8 mouse cellular contexts compared by ENCODE assay signal in genomic region chr8:71521634-71522033, GRCm38 (mm10). TPM values are rescaled to one million over a fixed set of nuclear protein-coding genes. Genes with fewer than 3 reads are reported as not detected.
A peak's percentile ranks its signal among the peaks of the same experiment; 100 is the strongest.
DNase-seq lines count a peak whose midpoint lies in the region; ATAC-seq and TF ChIP-seq lines count a peak whose summit lies in the region.

No protein-coding gene starts in this region.

- H3K9me3 ChIP-seq in heart, embryonic 13.5 days = no peaks in the 10 kb centered on the region
- no peaks in the 10 kb centered on the region for H3K9me3 ChIP-seq in kidney, postnatal 0 days (replicated peaks; ENCODE audit: low read length)

- H3ac ChIP-seq in C2C12 (ENCODE audit: control insufficient read depth, insufficient read length, low read depth) = no peak overlapping the region
- no peak overlapping the region for H3ac ChIP-seq in myocyte (ENCODE audit: control insufficient read depth, insufficient read length)

- no peaks in the 10 kb centered on the region for H3K79me3 ChIP-seq in C2C12 (ENCODE audit: low read depth)

- peak; percentile 96 for TF ChIP-seq CTCF in C2C12 (IDR thresholded peaks at IDR 0.05; ENCODE audit: control insufficient read depth, insufficient read depth, insufficient read length)
- peak; percentile 90 for TF ChIP-seq CTCF in brain, embryonic 14.5 days (IDR thresholded peaks at IDR 0.05; ENCODE audit: borderline replicate concordance, extremely low read depth, insufficient read depth, insufficient read length)
- peak; percentile 99 for TF ChIP-seq CTCF in kidney, postnatal 0 days (IDR thresholded peaks at IDR 0.05; ENCODE audit: low read depth)
- peak; percentile 98 for TF ChIP-seq CTCF in liver, adult 2 months (IDR thresholded peaks at IDR 0.05; ENCODE audit: low read depth, low read length)

- H3K36me3 ChIP-seq in C2C12 (ENCODE audit: control insufficient read depth, insufficient read depth) (no peaks in the 10 kb centered on the region), myocyte (ENCODE audit: control insufficient read depth, insufficient read depth) (no peaks in the 10 kb centered on the region)
- H3K36me3 ChIP-seq in heart, embryonic 13.5 days = no peaks in the 10 kb centered on the region
- H3K36me3 ChIP-seq in kidney, postnatal 0 days (ENCODE audit: insufficient read depth, low read length) = no peaks in the 10 kb centered on the region
- H3K36me3 ChIP-seq in liver, adult 2 months (ENCODE audit: control insufficient read depth, insufficient read depth, low read length) = no peaks in the 10 kb centered on the region

- no peak overlapping the region for H3K27ac ChIP-seq in heart, embryonic 13.5 days (replicated peaks)
- H3K27ac ChIP-seq in kidney, postnatal 0 days = no peak overlapping the region
- no peak overlapping the region for H3K27ac ChIP-seq in liver, adult 2 months (replicated peaks; ENCODE audit: insufficient read depth, low read depth, low read length)

- ATAC-seq in erythroid progenitor cell, adult 5-6 weeks (replicated peaks; ENCODE audit: low FRiP score, poor library complexity, severe bottlenecking) = peak; percentile 68
- ATAC-seq in heart, embryonic 13.5 days (ENCODE audit: extremely low read depth, insufficient number of reproducible peaks, low FRiP score, low TSS enrichment) = peak; percentile 62
- ATAC-seq in kidney, postnatal 0 days (replicated peaks; ENCODE audit: low FRiP score, low read depth) = peak; percentile 94

- H3K4me3 ChIP-seq in C2C12 (ENCODE audit: insufficient read depth, poor library complexity, severe bottlenecking) (no peak overlapping the region), myocyte (peak overlapping the region; percentile 4)
- H3K4me3 ChIP-seq in heart, embryonic 13.5 days = 0 out of 2 replicates have a peak overlapping the region, but pooled peaks have one; percentile 3
- H3K4me3 ChIP-seq in kidney, postnatal 0 days (replicated peaks; ENCODE audit: low read depth, low read length) = no peak overlapping the region
- no peak overlapping the region for H3K4me3 ChIP-seq in liver, adult 2 months (ENCODE audit: insufficient read depth, low read depth, low read length)

- H3K4me1 ChIP-seq in heart, embryonic 13.5 days = peaks cover 28% of the 10 kb centered on the region
- H3K4me1 ChIP-seq in kidney, postnatal 0 days (replicated peaks; ENCODE audit: insufficient read depth, low read length) = peaks cover 6% of the 10 kb centered on the region; the same call in 1 of the 2 replicates
- no peaks in the 10 kb centered on the region for H3K4me1 ChIP-seq in liver, adult 2 months (ENCODE audit: control insufficient read depth, insufficient read depth, low read length)

- no peaks in the 10 kb centered on the region for H3K79me2 ChIP-seq in C2C12 (ENCODE audit: control insufficient read depth, insufficient read depth)
- H3K79me2 ChIP-seq in liver, adult 2 months (ENCODE audit: control insufficient read depth, insufficient read depth, low read length) = no peaks in the 10 kb centered on the region
- H3K79me2 ChIP-seq in myocyte (ENCODE audit: control insufficient read depth, insufficient read depth) = no peaks in the 10 kb centered on the region

- WGBS in heart, embryonic 13.5 days = 3% methylated on average over 17 of the region's 17 CpGs
- 6% methylated on average over 17 of the region's 17 CpGs for WGBS in kidney, postnatal 0 days
- 2% methylated on average over 17 of the region's 17 CpGs for WGBS in liver, adult 2 months

- DNase-seq in brain, embryonic 14.5 days (ENCODE audit: low read depth) = peak; percentile 93
- peak; percentile 98 for DNase-seq in kidney, postnatal 0 days (ENCODE audit: low spot score)
- DNase-seq in liver, adult 2 months (ENCODE audit: extremely low read depth, low read depth, low spot score) = peak; percentile 73
- DNase-seq in spleen, postnatal 4 days (ENCODE audit: low spot score in 2 of 2) = peak; percentile 91 to 97

- peak overlapping the region; percentile 42 for H3K4me2 ChIP-seq in heart, embryonic 13.5 days
- peak overlapping the region; percentile 27; the same call in 1 of the 2 replicates for H3K4me2 ChIP-seq in kidney, postnatal 0 days (ENCODE audit: low read length)
- H3K4me2 ChIP-seq in myocyte (ENCODE audit: low read depth) = peak overlapping the region; percentile 76

- H3K27me3 ChIP-seq in C2C12 (ENCODE audit: control insufficient read depth, insufficient read depth, insufficient read length) = peaks cover 5% of the 10 kb centered on the region
- peaks cover 37% of the 10 kb centered on the region for H3K27me3 ChIP-seq in heart, embryonic 13.5 days (replicated peaks)
- no peaks in the 10 kb centered on the region for H3K27me3 ChIP-seq in kidney, postnatal 0 days (ENCODE audit: insufficient read depth, low read length)
- no peaks in the 10 kb centered on the region for H3K27me3 ChIP-seq in liver, adult 2 months (ENCODE audit: control insufficient read depth, insufficient read depth, low read length)
- H3K27me3 ChIP-seq in myocyte (ENCODE audit: control insufficient read depth, insufficient read depth, insufficient read length) = peaks cover 8% of the 10 kb centered on the region

- H3K9ac ChIP-seq in heart, embryonic 13.5 days = peak overlapping the region; percentile 56; the same call in 1 of the 2 replicates
- H3K9ac ChIP-seq in kidney, postnatal 0 days (ENCODE audit: low read depth, low read length) = no peak overlapping the region
- no peak overlapping the region for H3K9ac ChIP-seq in liver, adult 2 months (ENCODE audit: low read depth, low read length)

- no peak for TF ChIP-seq POLR2A in brain, embryonic 14.5 days (IDR thresholded peaks at IDR 0.05; ENCODE audit: borderline replicate concordance, extremely low read depth, insufficient read depth, insufficient read length, poor library complexity, severe bottlenecking)
- no peak for TF ChIP-seq POLR2A in liver, adult 2 months (IDR thresholded peaks at IDR 0.05; ENCODE audit: extremely low read depth, insufficient read depth, low read length)
- TF ChIP-seq POLR2A in myocyte (IDR thresholded peaks at IDR 0.05; ENCODE audit: insufficient read length, low read depth) = no peak

TF ChIP-seq in myocyte, 11 proteins besides CTCF, POLR2A, EP300 and RAD21 (continues in another document):
- TF ChIP-seq TCF3 (IDR thresholded peaks at IDR 0.05; ENCODE audit: insufficient read length, low read depth) = peak; percentile 59

RNA-seq across cellular contexts. Expression of gene Ccdc194, which starts 3.9 kb away (rescaled TPM):
- polyA plus RNA-seq in C2C12 (2012; fragmentation: generic; extraction: Trizol) (0.01 TPM), myocyte (2012; fragmentation: generic; extraction: Trizol) (0.04 TPM)
- 0.11 and 0.56 TPM in 2 replicates for polyA plus RNA-seq in brain, embryonic 14.5 days (2012; rRNA removed)
- total RNA-seq in erythroid progenitor cell, adult 5-6 weeks (2015; ENCODE audit: low replicate concordance) = not detected in 2 replicates
- not detected in 2 replicates for total RNA-seq in erythroid progenitor cell, adult 5-6 weeks (2017; ENCODE audit: low replicate concordance)
- polyA plus RNA-seq in heart, embryonic 13.5 days (2015; fragmentation: Nextera tagmentation; extraction: Ambion mirVana) = 0.48 and 0.65 TPM in 2 replicates
- polyA plus RNA-seq in kidney, postnatal 0 days (2015; fragmentation: Nextera tagmentation; extraction: Ambion mirVana) = 0.19 and 0.20 TPM in 2 replicates
- total RNA-seq in liver, adult 2 months (2014; rRNA removed) = not detected in 2 replicates
- 0.05 TPM in 1 of 2 replicates, not detected in the other for polyA plus RNA-seq in liver, adult 2 months (2012; rRNA removed)

RNA-seq across cellular contexts. Expression of gene Plvap, which starts 10.1 kb away (rescaled TPM):
- polyA plus RNA-seq in C2C12 (2012; fragmentation: generic; extraction: Trizol) (0.07 TPM), myocyte (2012; fragmentation: generic; extraction: Trizol) (0.18 TPM)
- 10.1 and 13.0 TPM in 2 replicates for polyA plus RNA-seq in brain, embryonic 14.5 days (2012; rRNA removed)
- not detected in 2 replicates for total RNA-seq in erythroid progenitor cell, adult 5-6 weeks (2015; ENCODE audit: low replicate concordance)
- total RNA-seq in erythroid progenitor cell, adult 5-6 weeks (2017; ENCODE audit: low replicate concordance) = not detected in 2 replicates
- 133 and 135 TPM in 2 replicates for polyA plus RNA-seq in heart, embryonic 13.5 days (2015; fragmentation: Nextera tagmentation; extraction: Ambion mirVana)
- polyA plus RNA-seq in kidney, postnatal 0 days (2015; fragmentation: Nextera tagmentation; extraction: Ambion mirVana) = 182 and 208 TPM in 2 replicates
- 15.3 and 22.8 TPM in 2 replicates for total RNA-seq in liver, adult 2 months (2014; rRNA removed)
- polyA plus RNA-seq in liver, adult 2 months (2012; rRNA removed) = 128 and 132 TPM in 2 replicates

RNA-seq across cellular contexts. Expression of gene Bst2, which starts 15.6 kb away (rescaled TPM):
- polyA plus RNA-seq in C2C12 (2012; fragmentation: generic; extraction: Trizol) (12.1 TPM), myocyte (2012; fragmentation: generic; extraction: Trizol) (33.9 TPM)
- 11.4 and 18.1 TPM in 2 replicates for polyA plus RNA-seq in brain, embryonic 14.5 days (2012; rRNA removed)
- 7.6 TPM in 1 of 2 replicates, not detected in the other for total RNA-seq in erythroid progenitor cell, adult 5-6 weeks (2015; ENCODE audit: low replicate concordance)
- total RNA-seq in erythroid progenitor cell, adult 5-6 weeks (2017; ENCODE audit: low replicate concordance) = 15.1 and 28.2 TPM in 2 replicates
- 34.0 and 39.5 TPM in 2 replicates for polyA plus RNA-seq in heart, embryonic 13.5 days (2015; fragmentation: Nextera tagmentation; extraction: Ambion mirVana)
- polyA plus RNA-seq in kidney, postnatal 0 days (2015; fragmentation: Nextera tagmentation; extraction: Ambion mirVana) = 106 and 124 TPM in 2 replicates
- 603 and 678 TPM in 2 replicates for total RNA-seq in liver, adult 2 months (2014; rRNA removed)
- polyA plus RNA-seq in liver, adult 2 months (2012; rRNA removed) = 798 and 871 TPM in 2 replicates

RNA-seq across cellular contexts. Expression of gene Mvb12a, which starts 21.1 kb away (rescaled TPM):
- polyA plus RNA-seq in C2C12 (2012; fragmentation: generic; extraction: Trizol) = 70.7 TPM
- polyA plus RNA-seq in brain, embryonic 14.5 days (2012; rRNA removed) = 74.0 and 112 TPM in 2 replicates
- total RNA-seq in erythroid progenitor cell, adult 5-6 weeks (2015; ENCODE audit: low replicate concordance) = 7.6 and 9.6 TPM in 2 replicates
- total RNA-seq in erythroid progenitor cell, adult 5-6 weeks (2017; ENCODE audit: low replicate concordance) = 2.1 and 4.5 TPM in 2 replicates
- polyA plus RNA-seq in heart, embryonic 13.5 days (2015; fragmentation: Nextera tagmentation; extraction: Ambion mirVana) = 58.8 and 59.5 TPM in 2 replicates
- 129 and 131 TPM in 2 replicates for polyA plus RNA-seq in kidney, postnatal 0 days (2015; fragmentation: Nextera tagmentation; extraction: Ambion mirVana)
- 98.9 and 105 TPM in 2 replicates for total RNA-seq in liver, adult 2 months (2014; rRNA removed)
- polyA plus RNA-seq in liver, adult 2 months (2012; rRNA removed) = 164 and 165 TPM in 2 replicates
- polyA plus RNA-seq in myocyte (2012; fragmentation: generic; extraction: Trizol) = 61.5 TPM

RNA-seq across cellular contexts. Expression of gene Gtpbp3, which starts 33.7 kb away (rescaled TPM):
- polyA plus RNA-seq in C2C12 (2012; fragmentation: generic; extraction: Trizol) = 21.4 TPM
- 25.5 and 34.2 TPM in 2 replicates for polyA plus RNA-seq in brain, embryonic 14.5 days (2012; rRNA removed)
- 2.1 and 4.0 TPM in 2 replicates for total RNA-seq in erythroid progenitor cell, adult 5-6 weeks (2015; ENCODE audit: low replicate concordance)
- 0.83 and 4.0 TPM in 2 replicates for total RNA-seq in erythroid progenitor cell, adult 5-6 weeks (2017; ENCODE audit: low replicate concordance)
- polyA plus RNA-seq in heart, embryonic 13.5 days (2015; fragmentation: Nextera tagmentation; extraction: Ambion mirVana) = 11.6 and 12.6 TPM in 2 replicates
- polyA plus RNA-seq in kidney, postnatal 0 days (2015; fragmentation: Nextera tagmentation; extraction: Ambion mirVana) = 14.5 and 14.6 TPM in 2 replicates
- total RNA-seq in liver, adult 2 months (2014; rRNA removed) = 11.6 and 12.7 TPM in 2 replicates
- 12.9 and 15.5 TPM in 2 replicates for polyA plus RNA-seq in liver, adult 2 months (2012; rRNA removed)
- polyA plus RNA-seq in myocyte (2012; fragmentation: generic; extraction: Trizol) = 17.5 TPM

Comparison
In these comparisons a context has a peak if more than half of its experiments do, and no peak if none do; other contexts are left out.
1. H3K4me3 ChIP-seq: peak in heart, embryonic 13.5 days (single experiment) and myocyte (single experiment); none in C2C12 (single experiment), kidney, postnatal 0 days (single experiment) and liver, adult 2 months (single experiment).
2. Peak in every context shown above with its lines, with median percentiles within 50 percentile points of each other: CTCF ChIP-seq, DNase-seq, ATAC-seq and H3K4me2 ChIP-seq.